Mouse (Mus musculus) thymus, adult 18-20 months (tissue): ENCODE data around the gene Ccdc71l.
A peak's percentile ranks its signal among the peaks of the same experiment; 100 is the strongest.

Experiments used
- DNase-seq, 2 experiments: peaks; one replicate each; pipeline ENCODE4 v3.0.0; 2022; ENCODE audit warnings: mixed read lengths in 2 of 2

Gene Ccdc71l

GRCm38 (mm10) chr12:32378528-32379295 lies at the start of gene Ccdc71l:
Ccdc71l (plus strand) TSS chr12:32378704.
- DNase-seq, result peak; percentile 74 to 85

- no peak for DNase-seq
Observed at GRCm38 (mm10) chr12:32339078-32339477, 39.4 kb upstream of the Ccdc71l start.

- DNase-seq, result no peak
Observed at GRCm38 (mm10) chr12:32343487-32343886, 35.0 kb upstream of the Ccdc71l start.

GRCm38 (mm10) chr12:32346121-32346520 lies 32.4 kb upstream of the Ccdc71l start:
- DNase-seq, result no peak

GRCm38 (mm10) chr12:32348493-32348892 lies 30.0 kb upstream of the Ccdc71l start:
- no peak for DNase-seq

GRCm38 (mm10) chr12:32351874-32352273 lies 26.6 kb upstream of the Ccdc71l start:
- no peak for DNase-seq

GRCm38 (mm10) chr12:32379296-32379725 lies 807 bp downstream of the Ccdc71l start:
- DNase-seq, result peak; percentile 78 to 80

- no peak for DNase-seq
Observed at GRCm38 (mm10) chr12:32379731-32380130, 1.2 kb downstream of the Ccdc71l start.

- no peak for DNase-seq
Observed at GRCm38 (mm10) chr12:32380457-32380856, 2.0 kb downstream of the Ccdc71l start.

- no peak for DNase-seq
Observed at GRCm38 (mm10) chr12:32381011-32381410, 2.5 kb downstream of the Ccdc71l start.

- DNase-seq, result no peak
Observed at GRCm38 (mm10) chr12:32419537-32419936, 41.0 kb downstream of the Ccdc71l start.

GRCm38 (mm10) chr12:32427832-32428231 lies 49.3 kb downstream of the Ccdc71l start:
- no peak for DNase-seq

GRCm38 (mm10) chr12:32431004-32431403 lies 52.5 kb downstream of the Ccdc71l start:
- DNase-seq, result no peak
